Mouse (Mus musculus) thymus, postnatal 25 days (tissue): ENCODE data around the gene Pdx1.

Experiments used
- DNase-seq: peaks from one replicate; pipeline ENCODE4 v3.0.0; 2022

Pdx1 gene

DNA sequence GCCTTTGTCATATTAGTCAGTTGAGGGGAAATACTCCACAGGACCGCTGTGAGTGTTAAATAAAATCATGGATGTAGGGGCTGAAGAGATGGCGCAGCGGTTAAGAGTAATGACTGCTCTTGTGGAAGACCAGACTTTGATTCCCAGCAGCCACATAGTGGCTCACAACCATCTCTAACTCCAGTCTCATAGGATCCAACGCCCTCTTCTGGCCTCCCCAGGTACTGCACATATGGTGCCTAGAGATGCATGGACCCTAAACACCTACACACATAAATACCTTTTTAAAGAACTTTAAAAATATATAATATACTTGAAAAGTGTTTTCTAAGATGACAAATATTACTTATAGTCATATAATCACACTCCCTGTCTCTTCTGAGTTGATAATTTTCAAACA, 14.6 kb downstream of the Pdx1 start:
- no peak for DNase-seq

DNA sequence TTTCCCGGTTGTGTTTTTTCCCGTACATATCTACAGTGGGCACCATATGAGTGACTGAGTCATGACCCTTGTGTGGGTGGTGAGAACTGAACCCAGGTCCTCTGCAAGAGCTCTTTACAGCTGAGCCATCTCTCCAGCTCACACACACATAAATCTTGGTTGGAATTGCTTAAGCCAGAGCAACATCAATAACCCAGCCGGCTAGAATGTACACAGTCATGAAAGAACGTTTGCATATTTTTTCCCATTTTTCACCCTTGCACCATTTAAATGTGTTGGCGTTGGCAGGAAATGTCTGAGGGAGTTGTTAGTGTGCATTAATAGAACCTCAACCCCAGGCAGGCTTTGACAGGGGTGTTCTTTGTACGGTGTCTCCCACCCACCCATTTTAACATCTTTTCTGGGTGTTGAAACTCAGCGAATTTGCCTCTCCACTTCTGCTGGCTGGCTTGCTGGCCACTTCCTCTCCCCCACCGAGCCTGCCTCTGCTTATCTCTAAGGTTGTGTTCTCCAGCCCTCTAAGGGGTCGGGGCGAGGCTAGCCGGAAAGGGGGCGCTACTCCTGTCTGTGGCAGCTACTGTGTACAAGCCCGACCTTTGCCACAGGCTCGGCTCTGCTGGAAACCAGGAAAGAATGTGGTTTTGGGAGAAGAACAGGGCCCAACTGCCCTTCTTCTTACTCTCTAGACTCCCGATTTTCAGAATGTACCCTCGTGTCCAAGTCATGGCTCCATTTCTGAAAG, 22.2 kb downstream of the Pdx1 start:
- no peak for DNase-seq

DNA sequence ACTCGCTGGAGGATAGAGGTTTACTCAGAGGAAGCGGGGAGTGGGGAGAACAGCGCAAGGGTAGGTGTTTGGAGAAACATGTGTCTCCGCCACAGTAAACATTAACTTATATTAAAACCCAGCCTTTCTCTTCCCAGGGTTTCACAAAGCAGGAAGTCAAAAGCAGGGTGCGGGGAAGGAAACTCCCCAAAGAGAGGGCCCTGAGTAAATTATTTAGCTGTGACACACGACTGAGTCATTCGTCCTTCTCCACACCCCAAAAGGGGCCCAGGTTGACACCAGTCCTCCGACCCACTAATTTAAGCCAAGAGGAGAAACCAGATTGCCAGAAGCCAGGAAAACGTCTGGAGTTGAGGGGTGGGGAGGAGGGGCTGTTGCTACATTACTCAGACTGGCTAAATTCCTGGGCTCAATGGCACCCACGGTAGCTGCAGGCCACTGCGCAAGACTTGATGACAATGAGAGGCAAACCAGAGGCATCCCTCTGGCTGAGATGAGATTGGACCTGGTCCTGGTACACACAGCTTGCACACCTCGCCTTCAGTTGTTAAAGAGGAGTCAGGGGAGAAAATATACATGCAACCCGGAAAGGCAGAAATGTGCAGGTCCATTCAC, 22.9 kb downstream of the Pdx1 start:
- DNase-seq: no peak

DNA sequence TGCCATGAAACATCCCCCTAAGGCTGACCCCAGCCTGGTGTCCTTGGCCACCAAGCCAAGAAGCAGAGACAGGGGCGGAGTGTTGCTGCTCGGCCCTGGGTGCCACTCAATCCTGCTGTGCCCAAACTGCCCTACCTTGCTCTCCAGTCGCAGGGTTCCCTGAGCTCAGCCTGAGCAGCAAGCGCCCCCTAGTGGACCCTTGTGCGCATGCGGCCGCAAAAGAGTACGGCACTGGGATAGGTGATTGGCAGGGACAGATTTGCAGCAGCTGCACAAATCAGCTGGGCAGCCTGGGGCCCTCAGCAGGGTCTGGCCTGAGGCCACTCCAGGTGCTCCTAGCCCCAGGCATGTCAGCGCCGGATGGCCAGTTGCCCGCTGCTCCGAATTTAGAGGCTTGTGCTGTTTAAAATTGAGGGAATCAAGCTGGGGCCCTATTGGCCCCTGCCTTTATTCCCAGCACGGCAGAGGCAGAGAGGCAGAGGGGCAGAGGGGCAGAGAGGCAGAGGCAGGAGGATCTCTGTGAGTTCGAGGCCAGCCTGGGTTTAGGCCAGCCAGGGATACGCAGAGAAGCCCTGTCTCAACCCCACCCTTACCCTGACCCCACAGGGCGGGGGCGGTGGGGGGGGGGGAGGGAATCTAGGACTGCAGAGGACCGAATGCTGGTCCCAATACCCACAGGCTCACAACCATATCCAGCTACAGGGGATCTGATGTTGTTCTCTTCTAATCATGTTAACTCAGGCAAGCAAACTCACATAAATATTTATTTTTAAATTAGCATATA, 23.6 kb downstream of the Pdx1 start:
- peak; percentile 64 for DNase-seq

DNA sequence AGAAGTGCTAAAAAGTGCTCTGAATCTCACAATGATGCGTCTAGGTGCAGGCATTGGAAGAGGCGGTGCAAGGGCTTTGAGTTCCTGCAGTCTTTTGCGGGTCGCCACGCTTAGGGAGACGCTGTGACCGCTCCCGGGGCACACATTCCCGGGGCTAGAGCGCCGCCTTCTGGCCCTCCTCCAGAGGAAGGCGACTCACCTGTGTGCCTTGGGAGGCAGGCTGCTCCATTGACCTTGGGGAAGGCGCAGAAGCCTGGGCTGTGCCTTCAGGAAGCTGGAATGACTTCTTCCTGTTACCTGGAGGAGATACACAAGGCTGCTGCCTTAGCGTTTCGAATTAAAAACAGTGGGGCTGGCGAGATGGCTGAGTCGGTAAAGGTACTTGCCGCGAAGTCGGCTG, 24.4 kb downstream of the Pdx1 start:
- DNase-seq: no peak

DNA sequence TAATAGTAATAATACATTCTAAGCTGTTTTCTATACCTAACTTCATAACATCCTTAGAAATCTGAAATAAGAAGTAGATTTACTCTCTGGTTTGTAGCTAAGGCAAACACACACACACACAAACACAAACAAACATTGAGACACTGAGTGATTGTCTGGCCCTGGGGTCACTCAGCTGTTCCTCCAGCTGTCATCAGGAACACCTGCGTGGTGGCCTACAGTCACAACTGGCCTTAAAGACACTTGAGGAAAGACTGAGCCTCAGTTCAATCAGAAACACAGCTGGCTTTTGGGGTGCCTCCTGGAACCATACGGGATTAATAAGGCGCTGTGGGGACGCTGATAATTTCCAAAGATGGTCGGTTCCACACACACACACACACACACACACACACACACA, 27.5 kb downstream of the Pdx1 start:
- no peak for DNase-seq

DNA sequence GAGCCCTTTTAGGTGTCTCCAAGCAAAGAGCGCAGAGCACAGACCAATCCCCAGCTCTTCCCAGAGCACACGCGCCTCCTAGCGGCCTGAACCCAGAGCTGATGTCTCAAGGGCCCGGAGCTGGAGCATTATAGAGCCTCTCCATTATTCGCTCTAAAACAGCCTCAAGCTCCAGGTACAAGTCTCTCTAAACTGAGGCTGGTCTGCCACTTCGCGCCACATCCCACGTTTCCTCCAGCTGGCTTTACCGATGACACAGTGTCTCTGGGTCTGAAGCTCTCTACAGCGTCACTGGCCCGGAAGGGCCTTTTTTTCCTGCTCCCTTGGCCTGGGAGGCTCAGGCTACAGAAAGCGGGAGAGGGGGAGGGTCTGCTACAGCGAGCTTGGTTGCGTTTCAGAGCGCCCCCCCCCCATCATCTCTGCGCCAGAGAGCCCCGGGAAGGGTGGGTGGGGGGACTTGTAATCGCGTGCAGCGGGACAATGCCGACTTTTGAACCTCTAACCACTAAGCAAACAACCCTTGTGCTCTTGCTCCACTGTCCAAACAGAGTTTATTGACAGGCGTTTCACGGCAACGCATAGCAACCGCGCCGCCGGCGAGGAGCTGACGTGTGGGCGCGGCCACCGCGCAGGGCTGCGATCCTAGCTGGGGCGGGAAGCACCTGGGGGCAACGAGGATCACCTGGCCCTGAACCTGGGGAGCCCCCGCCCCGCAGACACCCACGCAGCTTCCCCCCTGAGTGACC, 29.7 kb downstream of the Pdx1 start:
- DNase-seq: no peak

DNA sequence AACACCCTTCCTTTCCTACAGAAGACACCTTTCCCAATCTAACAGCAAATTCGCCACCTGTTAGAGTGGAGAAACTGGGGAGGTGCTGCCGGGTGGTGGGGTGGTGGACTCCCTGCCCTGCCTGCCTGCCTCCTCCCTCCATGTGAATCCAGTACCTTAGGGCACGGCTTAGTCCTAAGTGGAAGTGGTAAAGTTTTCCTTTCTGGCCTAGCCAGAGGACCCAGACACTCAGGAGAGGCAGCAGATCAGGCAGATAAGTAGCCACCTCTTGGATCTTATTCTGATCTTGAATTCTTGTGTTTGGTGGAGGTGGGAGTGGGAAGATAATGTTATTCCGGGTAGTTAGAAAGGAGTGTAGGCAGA, 30.2 kb downstream of the Pdx1 start:
- DNase-seq: no peak

DNA sequence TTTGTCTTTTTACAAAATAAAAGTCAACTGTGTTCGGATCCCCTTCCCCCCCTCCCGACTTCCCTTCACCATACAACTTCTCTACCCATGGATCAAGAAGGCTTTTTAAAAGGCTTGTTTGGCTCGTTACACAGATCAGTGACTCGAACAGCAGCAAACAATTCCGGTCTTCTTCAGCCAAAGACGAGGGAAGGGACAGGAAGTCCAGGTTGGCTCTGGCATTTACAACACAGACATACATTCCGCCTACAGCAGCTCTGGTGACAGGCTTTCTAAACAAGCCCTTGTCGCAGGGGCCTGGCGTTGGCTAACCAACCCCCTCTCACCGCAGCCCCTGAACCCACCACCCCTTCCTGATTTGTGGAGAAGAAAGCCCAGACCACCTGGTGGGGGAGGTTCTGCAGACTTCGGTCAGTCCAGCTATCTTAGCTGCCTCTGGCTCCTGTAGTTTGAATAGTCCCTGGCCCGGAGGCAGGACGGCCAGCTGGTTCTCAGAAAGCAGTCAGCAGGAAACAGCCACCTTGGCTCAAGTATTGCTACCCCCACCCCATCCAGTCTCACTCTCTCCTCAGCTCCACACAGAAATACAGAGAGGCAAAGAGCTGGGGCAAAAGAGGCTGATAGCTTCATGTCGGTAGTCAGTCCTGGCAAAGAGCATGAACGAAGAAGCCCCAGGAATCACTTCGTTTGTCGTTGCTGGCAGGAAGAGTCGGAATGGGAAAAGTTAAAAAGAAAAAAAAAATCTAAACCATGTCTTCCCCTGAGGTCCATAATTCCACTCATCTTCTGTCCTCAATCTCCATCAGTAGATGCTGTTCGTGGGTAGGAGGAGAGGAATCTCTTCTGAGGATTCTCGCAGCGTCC, 31.4 kb downstream of the Pdx1 start:
- no peak for DNase-seq

DNA sequence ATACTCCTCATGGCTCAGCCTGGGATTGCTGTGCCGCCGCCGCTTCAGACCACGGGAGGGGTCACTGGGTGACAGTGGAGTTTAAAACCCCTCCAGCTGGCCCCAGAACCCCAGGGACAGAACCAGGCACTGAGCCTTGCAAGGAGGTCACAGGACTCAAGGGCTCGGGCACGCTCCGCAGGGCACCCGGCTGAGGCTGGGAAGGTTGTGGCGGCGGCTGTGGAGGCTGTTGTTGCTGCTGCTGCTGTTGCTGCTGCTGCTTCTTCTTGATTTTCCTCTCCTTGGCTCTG, 32.0 kb downstream of the Pdx1 start:
- DNase-seq: no peak

DNA sequence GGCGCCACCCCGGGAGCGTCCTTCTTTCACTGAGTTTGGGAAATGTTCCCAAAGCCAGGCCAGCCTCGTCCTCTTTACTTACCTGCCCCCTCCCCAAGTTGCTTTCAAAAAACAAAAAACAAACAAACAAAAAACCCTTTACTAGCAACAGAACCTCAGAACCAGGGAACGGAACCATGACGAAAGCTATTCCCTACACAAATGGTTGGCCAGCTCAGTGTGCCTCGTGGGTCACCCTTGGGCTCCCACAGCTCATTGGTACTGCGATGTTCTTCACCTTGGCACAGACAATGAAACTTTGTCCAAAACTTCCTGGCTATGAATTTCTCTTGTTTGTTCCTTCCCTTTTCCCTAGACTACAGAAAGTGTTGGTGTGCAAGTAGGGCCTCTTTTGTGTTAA, 32.4 kb downstream of the Pdx1 start:
- DNase-seq: no peak

DNA sequence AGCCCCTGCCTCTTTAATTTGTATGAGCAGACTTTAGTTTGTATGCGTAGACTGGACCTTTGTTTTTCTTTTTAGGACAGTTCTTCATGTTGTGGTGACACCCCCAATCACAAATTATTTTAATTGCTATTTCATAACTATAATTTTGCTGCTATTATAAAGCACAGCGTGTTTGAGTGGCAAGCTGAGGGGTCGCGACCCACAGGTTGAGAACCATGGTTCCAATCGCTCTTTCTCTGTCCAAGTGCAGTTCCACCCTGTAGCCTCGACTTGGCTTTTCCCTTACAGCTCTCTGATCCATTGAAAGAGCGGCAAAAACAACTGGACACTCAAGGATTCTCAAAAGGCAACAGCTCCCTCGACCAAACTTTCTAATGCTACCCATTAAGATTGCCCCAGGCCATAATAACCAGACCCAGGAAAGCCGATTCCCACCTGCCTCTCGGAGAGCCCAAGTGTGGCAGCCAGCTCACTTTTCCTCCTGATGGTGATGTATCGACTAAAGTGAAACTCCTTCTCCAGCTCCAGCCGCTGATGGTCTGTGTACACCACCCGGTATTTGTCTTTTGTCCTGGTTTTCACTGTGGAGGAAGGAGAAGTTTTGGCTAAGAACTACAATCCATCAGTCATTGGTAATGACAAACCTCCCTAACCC, 33.1 kb downstream of the Pdx1 start:
- no peak for DNase-seq

DNA sequence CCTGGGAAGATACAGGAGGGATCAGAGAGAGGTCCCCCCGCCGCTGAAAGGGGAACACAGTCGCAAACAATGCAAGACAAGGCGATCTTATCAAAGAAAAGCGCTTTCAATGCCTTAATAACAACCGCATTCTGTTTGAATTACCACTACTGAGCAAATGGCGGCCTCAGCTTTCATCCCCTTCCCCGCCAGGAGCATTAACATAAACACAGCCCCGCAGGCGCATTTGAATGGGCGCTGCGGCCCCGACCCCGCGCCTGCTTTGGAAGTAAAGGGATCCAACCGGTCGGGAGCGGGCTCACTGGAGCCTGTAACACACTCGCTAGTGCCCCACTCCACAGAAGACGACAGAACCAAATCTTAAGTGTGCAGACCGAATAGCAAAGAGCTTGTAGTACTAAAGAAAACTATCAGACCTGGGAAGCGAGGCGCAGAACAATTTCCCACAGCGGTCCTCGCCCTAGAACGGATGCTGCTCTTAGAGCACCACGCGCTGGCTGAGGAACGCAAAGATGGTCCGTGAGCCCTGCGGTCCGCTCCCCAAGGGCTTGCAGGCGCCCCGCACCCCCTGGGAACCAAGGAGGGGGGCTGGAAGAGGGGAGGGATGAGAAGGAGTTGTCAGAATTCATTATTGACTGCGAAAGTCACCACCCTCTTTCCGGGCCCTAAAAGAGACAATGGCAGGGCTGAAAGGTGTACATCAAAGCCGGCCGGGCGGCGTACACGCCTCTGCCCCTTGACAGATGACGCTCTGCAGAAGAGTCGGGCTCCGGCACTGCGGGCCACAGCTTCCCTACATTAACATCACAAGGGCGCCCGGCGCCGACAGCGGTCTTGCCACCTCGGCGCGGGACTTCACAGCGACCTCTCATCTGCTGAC, 34.8 kb downstream of the Pdx1 start:
- no peak for DNase-seq

DNA sequence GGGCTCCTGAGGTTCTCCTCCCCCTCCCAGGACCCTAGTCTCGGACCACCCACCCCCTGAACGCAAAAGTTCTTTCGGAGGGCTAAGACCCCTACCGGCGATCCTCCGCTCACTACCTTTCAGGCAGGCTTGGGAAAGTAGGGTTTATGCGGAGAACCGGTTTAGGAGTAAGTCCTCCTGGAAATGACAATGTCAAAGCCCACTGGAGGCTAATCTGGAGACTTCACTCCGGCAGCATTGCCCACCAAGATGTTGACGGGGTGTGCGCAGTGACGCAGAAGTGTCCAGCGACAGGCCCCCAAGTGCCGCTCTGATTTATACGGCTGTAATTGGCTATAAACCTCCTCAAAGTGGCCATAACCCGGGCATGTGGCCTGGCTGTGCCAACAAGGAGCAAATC, 35.4 kb downstream of the Pdx1 start:
- no peak for DNase-seq

DNA sequence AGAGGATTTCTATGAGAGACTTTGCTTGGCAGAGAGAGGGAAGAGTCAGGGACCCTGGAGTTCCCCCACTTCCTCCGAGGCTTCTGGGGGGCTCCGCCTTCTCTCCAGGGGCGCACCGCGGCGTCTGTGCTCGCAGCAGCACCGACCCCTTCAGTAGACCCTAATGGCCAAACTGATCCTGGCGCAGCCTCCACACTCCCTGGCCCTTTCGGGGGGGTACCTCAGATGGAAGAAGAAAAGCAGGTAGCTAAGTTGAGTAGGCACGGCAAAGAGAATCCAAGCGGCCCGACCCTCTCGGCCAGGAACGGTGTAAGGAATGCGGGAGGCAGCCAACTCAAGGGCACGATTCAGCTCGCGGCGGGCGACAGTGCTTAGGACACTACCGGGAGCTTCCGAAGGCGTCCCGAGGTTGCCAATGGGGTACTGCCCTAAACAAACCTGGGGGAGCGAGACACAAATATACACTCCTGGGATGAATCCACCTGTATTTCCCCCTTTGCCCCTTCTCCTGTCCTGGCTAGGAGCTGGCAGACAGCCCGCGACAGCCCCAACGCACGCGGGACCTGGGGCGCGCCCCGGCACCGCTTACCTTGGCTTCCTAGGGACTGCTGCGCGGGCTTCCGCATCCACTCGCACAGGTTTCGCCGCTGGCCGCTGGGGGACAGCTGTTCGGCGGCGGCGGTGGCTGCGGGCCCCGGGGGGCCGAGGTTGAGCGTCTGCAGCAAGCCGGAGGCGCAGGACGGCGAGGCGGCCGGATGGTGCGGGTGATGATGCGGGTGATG, 36.3 kb downstream of the Pdx1 start:
- no peak for DNase-seq

DNA sequence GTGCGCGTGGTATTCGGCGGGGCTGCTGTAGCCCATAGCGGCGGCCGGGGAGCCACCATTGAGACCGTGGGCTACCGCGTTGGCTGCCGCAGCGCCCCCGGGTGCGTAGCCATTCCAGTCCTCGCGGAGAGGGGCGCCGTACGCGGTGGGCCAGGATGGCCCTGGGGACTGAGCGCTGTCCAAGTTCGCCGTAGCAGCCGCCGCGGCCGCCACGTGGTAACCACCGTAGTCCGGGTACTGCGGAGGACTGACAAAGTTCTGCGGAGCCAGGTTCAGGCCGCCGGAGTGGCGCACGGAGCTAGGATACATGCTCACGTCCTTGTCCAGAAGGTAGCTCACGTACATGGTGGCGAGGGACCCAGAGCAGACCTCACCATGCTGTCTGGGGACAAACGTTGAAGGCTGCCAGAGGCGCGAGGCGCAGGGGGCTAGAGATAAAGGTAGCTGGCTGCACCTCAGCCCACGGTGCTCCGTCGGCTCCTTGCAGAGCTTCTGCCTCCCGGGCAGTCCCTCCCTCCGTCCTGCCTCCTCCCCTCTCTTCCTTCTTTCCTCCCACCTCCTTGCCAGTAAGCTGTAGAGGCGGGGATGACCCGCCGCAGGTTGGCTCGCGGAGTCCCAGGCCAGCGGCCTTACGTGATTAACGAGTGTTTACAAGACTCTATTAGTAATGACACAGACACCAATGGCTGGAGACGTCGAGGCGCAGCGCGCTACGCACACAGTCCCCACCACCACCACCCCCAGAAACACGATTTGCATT, 37.1 kb downstream of the Pdx1 start, which contains the start of gene Cdx2:
TSS of gene Cdx2 (minus strand) at position 633 of the 760 bp plus-strand sequence.
- no peak for DNase-seq

DNA sequence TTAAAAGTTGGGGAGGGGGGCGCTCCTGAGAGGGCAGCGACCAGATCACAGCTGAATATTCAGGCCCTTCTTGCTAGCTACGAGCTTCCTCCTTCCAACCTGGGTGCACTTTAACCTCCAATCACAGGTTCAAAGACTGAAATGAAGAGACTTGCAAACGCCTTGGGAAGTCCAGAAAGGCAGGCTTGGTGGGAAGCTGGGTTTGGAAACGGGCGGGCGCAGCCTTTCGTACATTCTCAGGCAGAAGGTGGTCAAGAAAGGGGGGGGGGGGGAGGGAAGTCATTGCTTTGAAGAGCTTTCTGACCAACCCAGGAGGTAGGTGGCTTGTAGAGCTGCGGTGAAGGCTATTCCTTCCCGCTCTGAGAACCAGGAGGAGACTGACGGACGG, 37.6 kb downstream of the Pdx1 start:
- DNase-seq: no peak

DNA sequence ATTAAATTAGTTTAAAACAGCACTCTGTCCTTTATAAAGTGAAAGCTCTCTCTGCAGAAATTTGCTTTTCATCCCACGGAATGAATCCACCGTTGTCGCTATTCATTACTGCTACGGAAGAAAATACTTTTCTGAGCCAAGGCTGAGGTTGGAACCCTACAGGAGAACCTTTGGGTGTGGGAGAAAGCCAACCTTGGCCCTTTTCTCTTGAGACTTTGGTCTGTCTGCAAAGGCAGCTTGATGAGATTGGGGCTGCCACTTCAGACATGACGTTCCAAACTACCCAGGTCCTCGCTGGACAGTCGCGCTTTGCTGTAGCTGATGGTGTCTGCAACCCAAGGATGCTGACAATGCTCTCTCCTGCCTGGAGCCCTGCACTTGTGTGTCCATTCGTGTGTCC, 38.7 kb downstream of the Pdx1 start:
- no peak for DNase-seq

DNA sequence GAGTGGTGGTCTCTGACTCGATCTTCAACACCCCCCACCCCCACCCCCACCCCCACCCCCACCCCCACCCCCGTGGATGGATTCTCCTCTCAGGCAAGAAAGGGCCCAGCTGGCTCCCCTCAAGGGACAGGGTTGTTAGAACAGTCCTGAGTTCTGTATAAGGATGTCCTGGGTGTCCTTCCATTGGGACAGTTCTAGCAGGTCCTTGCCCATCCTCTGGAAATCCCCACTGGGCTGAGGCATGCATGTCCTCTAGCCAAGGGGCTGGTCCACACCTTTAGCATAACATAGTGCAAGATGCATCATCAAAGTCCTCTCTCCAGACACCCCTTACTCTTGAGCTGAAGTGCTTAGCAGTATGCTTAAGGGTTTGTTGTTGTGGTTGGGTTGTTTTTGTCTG, 40.0 kb downstream of the Pdx1 start:
- no peak for DNase-seq
